Mouse (Mus musculus) lung, embryonic 16.5 days (tissue): ENCODE results near the gene Gm42517. TPM values are rescaled to one million over a fixed set of nuclear protein-coding genes. Genes with fewer than 3 reads are reported as not detected.

Source experiments
- ATAC-seq: fragments of 200-750 bp; cut with Nextera tagmentation; 2 replicates; pipeline ENCODE4 v1.8.0; 2017; ENCODE audit warnings: low read depth, mild to moderate bottlenecking, moderate library complexity
- H3K27ac ChIP-seq: fragments of 300-500 bp; sonication (generic); 2 replicates; pipeline ENCODE4 v1.5.1; 2014; ENCODE audit warnings: mild to moderate bottlenecking, control low read depth, low read length
- H3K27me3 ChIP-seq: fragments of 300-500 bp; sonication (generic); 2 replicates; pipeline ENCODE4 v1.6.1; 2014; ENCODE audit warnings: low read depth, low read length, mixed read lengths; ENCODE audit not compliant: control insufficient read depth, insufficient read depth
- H3K36me3 ChIP-seq: fragments of 300-500 bp; sonication (generic); 2 replicates; pipeline ENCODE4 v1.6.1; 2014; ENCODE audit warnings: low read length; ENCODE audit not compliant: control insufficient read depth, insufficient read depth
- H3K4me1 ChIP-seq: fragments of 300-500 bp; sonication (generic); replicated peaks from 2 replicates; pipeline ENCODE4 v1.6.1; 2014; ENCODE audit warnings: low read length, mixed read lengths; ENCODE audit not compliant: control insufficient read depth, insufficient read depth
- H3K4me2 ChIP-seq: fragments of 300-500 bp; sonication (generic); 2 replicates; pipeline ENCODE4 v1.6.1; 2014; ENCODE audit warnings: low read depth, low read length, control low read depth
- H3K4me3 ChIP-seq: fragments of 300-500 bp; sonication (generic); 2 replicates; pipeline ENCODE4 v1.5.1; 2014; ENCODE audit warnings: mild to moderate bottlenecking, low read length, control low read depth
- H3K9ac ChIP-seq: fragments of 300-500 bp; sonication (generic); 2 replicates; pipeline ENCODE4 v1.6.1; 2014; ENCODE audit warnings: low read length, control low read depth
- H3K9me3 ChIP-seq: fragments of 300-500 bp; sonication (generic); 2 replicates; pipeline ENCODE4 v1.6.1; 2016; ENCODE audit warnings: low read length; ENCODE audit not compliant: control insufficient read depth
- WGBS: fragments of 180-500 bp; shearing (Covaris S2); extraction: QIAGEN DNeasy Blood & Tissue Kit; methylation state at CpG from one replicate; pipeline ENCODE4 v1.1.7; 2014; 5-methylcytosine and 5-hydroxymethylcytosine counted together
- polyA plus RNA-seq: library from polyadenylated mRNA; unstranded; fragments of >200 nt; fragmentation: Nextera tagmentation; extraction: Ambion mirVana; gene quantifications from 2 replicates; pipeline ENCODE4 v1.2.1, GENCODE M21; 2015

Gene Gm42517
- not detected in 2 replicates for polyA plus RNA-seq

DNA sequence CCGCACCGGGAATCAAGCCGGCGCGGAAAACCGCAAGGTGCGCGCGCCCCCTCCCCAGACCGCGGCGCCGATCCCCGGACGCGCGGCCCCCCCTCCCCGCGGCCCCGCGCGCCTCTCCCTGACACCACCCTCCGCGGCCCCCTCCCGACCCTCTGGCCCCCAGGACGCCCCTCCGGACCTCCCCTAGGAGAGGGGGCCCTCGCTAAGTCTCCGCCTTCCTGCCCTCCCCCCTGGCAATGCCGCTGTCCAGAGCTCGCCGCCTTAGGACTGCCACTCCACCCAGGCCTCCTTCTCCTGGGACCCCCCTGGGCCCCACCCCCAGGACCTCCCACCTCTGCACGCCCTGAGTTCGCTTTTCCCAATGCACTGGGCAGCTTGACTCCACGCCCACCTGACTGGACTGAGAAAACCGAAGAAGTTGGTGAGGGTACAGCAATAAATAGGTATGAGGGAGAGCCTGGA is at the start of gene Gm42517:
Gene Gm42517 (minus strand): TSS at position 52 of the 462 bp plus-strand sequence.
- Histone ChIP-seq H3K4me2 (peak within 1 kb of the TSS; percentile 97), H3K9me3 (no peaks in the 10 kb centered on the region), H3K27me3 (peaks cover 78% of the 10 kb centered on the region), H3K36me3 (no peaks in the 10 kb centered on the region), H3K4me1 (peaks cover 22% of the 10 kb centered on the region), H3K27ac (no peak within 1 kb of the TSS), H3K9ac (peak within 1 kb of the TSS; percentile 57), H3K4me3 (peak within 1 kb of the TSS; percentile 57)
- 0 out of 2 replicates have a peak, but pooled peaks have one; percentile 27 for ATAC-seq
- WGBS, result under 1% methylated on average over 14 of the region's 36 CpGs

DNA sequence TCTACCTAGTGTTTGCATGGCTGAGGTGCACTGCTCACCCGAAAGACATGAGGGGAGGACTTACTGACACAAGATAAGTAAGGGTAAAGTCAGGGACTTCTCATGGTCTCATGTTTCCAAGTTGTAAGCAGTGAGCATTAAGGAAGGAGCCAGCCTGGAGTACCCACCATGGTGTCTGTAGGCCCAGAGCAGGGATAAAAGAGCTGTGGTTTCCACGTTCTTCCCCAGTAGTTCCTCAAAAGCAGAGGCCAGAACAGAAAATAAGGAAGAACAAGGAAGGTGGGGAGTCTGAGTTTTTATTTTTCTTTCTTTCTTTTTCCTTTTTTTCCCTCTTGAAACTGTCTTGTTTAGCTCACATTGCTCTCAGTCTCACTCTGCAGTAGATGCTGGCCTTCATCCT is 47.0 kb upstream of the Gm42517 start:
- H3K4me1 ChIP-seq, result no peaks in the 10 kb centered on the region
- no peak for ATAC-seq
- no peak overlapping the region for H3K9ac ChIP-seq
- no peaks in the 10 kb centered on the region for H3K36me3 ChIP-seq
- 52% methylated on average over 2 of the region's 2 CpGs for WGBS
- no peak overlapping the region for H3K4me2 ChIP-seq
- no peaks in the 10 kb centered on the region for H3K9me3 ChIP-seq
- no peaks in the 10 kb centered on the region for H3K27me3 ChIP-seq
- no peak overlapping the region for H3K4me3 ChIP-seq
- no peak overlapping the region for H3K27ac ChIP-seq

DNA sequence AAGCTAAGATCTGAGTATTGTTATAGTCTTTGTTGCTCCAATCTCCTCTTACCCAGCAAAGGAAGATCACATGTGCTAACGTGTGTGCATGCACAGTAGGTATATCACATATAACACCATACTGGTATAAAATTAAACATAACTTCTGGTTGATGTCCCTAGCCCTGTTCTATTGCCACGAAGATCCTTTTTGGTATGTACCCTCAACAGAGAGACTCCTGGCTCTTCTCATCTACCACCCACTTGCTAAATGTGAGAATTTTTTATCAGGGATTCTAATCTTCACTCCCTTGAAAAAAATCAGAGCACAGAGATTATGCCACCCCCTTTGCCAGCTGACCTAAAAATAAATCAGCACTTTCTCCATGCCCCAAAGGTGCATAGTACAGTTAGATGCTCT is 39.3 kb upstream of the Gm42517 start:
- no peak overlapping the region for H3K27ac ChIP-seq
- ATAC-seq, result no peak
- no peak overlapping the region for H3K4me3 ChIP-seq
- H3K4me2 ChIP-seq, result no peak overlapping the region
- 67% methylated on average over 2 of the region's 2 CpGs for WGBS
- H3K9ac ChIP-seq, result no peak overlapping the region
- no peaks in the 10 kb centered on the region for H3K27me3 ChIP-seq
- H3K36me3 ChIP-seq, result no peaks in the 10 kb centered on the region
- no peaks in the 10 kb centered on the region for H3K9me3 ChIP-seq
- H3K4me1 ChIP-seq, result no peaks in the 10 kb centered on the region

- ATAC-seq, result no peak
- Histone ChIP-seq H3K9ac (no peak overlapping the region), H3K36me3 (no peaks in the 10 kb centered on the region), H3K4me2 (no peak overlapping the region), H3K27ac (no peak overlapping the region), H3K4me1 (no peaks in the 10 kb centered on the region), H3K9me3 (no peaks in the 10 kb centered on the region), H3K27me3 (no peaks in the 10 kb centered on the region), H3K4me3 (no peak overlapping the region)
- 42% methylated on average over 1 of the region's 1 CpGs for WGBS
Measured at GRCm38 (mm10) chr5:108405460-108405859, 37.7 kb upstream of the Gm42517 start.

DNA sequence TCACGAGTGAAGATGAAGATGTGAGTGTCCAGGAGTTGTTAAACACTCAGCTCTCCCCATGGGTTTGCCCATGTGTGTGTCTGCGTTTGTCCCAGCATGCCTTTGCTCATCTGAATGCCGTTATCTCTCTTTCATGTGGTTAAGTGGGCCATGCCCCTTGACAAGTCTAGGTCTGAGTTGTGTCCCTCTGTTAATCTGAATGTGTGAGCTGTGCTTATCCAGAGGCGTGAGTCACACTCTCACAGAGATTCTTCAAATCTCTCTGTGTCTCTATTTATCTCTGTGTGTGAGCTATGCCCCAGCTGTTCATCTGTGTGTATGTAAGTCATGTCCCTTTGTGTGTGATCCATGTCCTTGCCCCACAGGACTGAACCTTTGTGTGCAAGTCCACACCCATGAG is 35.7 kb upstream of the Gm42517 start:
- no peak overlapping the region for H3K4me3 ChIP-seq
- whole genome bisulfite sequencing, result 68% methylated on average over 4 of the region's 4 CpGs

GRCm38 (mm10) chr5:108389744-108390143 is 22.0 kb upstream of the Gm42517 start:
- H3K9ac ChIP-seq, result no peak overlapping the region
- H3K27me3 ChIP-seq, result no peaks in the 10 kb centered on the region
- no peak overlapping the region for H3K4me3 ChIP-seq
- no peaks in the 10 kb centered on the region for H3K9me3 ChIP-seq
- no peak overlapping the region for H3K4me2 ChIP-seq
- ATAC-seq, result no peak
- WGBS, result 64% methylated on average over 3 of the region's 3 CpGs
- no peak overlapping the region for H3K27ac ChIP-seq
- H3K36me3 ChIP-seq, result no peaks in the 10 kb centered on the region
- H3K4me1 ChIP-seq, result no peaks in the 10 kb centered on the region

More for the DNA sequence above, 35.7 kb upstream of the Gm42517 start:
- H3K27ac ChIP-seq, result no peak overlapping the region
- H3K4me1 ChIP-seq, result no peaks in the 10 kb centered on the region
- no peaks in the 10 kb centered on the region for H3K27me3 ChIP-seq
- no peaks in the 10 kb centered on the region for H3K9me3 ChIP-seq
- no peaks in the 10 kb centered on the region for H3K36me3 ChIP-seq
- no peak overlapping the region for H3K9ac ChIP-seq
- no peak overlapping the region for H3K4me2 ChIP-seq
- ATAC-seq, result no peak

- H3K4me1 ChIP-seq, result no peaks in the 10 kb centered on the region
- no peak for ATAC-seq
- H3K9me3 ChIP-seq, result no peaks in the 10 kb centered on the region
- H3K27ac ChIP-seq, result no peak within 1 kb of the TSS
- no peaks in the 10 kb centered on the region for H3K36me3 ChIP-seq
- H3K27me3 ChIP-seq, result no peaks in the 10 kb centered on the region
- WGBS, result 59% methylated on average over 7 of the region's 7 CpGs
- no peak within 1 kb of the TSS for H3K4me3 ChIP-seq
- no peak within 1 kb of the TSS for H3K4me2 ChIP-seq
- H3K9ac ChIP-seq, result no peak within 1 kb of the TSS
Measured at GRCm38 (mm10) chr5:108388201-108388600, 20.5 kb upstream of the Gm42517 start, which contains the start of gene Pde6b. TSS of gene Pde6b (plus strand) at chr5:108388391.

DNA sequence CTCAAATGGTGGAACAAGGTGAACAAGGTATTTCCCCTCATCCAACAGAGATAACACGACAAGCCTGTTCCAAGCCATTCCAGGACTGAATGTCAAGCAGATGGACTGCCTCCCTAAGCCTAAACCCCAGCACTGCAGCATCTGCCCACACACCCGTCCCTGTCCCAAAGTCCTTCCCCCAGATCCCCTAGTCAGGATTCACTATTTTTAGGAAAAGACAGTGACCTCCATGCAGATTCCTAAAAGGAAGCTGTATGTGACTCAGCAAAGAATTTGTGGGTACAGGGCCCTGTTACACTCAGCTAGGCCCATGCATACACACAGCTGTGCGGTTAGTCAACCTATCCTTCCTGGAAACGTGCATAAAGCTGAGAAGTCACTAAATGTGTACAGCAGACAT is 18.7 kb upstream of the Gm42517 start:
- H3K9ac ChIP-seq, result no peak overlapping the region
- no peaks in the 10 kb centered on the region for H3K4me1 ChIP-seq
- ATAC-seq, result no peak
- H3K36me3 ChIP-seq, result no peaks in the 10 kb centered on the region
- H3K27ac ChIP-seq, result no peak overlapping the region
- H3K27me3 ChIP-seq, result no peaks in the 10 kb centered on the region
- H3K9me3 ChIP-seq, result no peaks in the 10 kb centered on the region
- no peak overlapping the region for H3K4me3 ChIP-seq
- no peak overlapping the region for H3K4me2 ChIP-seq
- WGBS, result 69% methylated on average over 4 of the region's 4 CpGs

- H3K36me3 ChIP-seq, result no peaks in the 10 kb centered on the region
- no peaks in the 10 kb centered on the region for H3K9me3 ChIP-seq
- H3K4me3 ChIP-seq, result no peak overlapping the region
- H3K9ac ChIP-seq, result no peak overlapping the region
- H3K27ac ChIP-seq, result no peak overlapping the region
- no peaks in the 10 kb centered on the region for H3K27me3 ChIP-seq
- no peak overlapping the region for H3K4me2 ChIP-seq
- H3K4me1 ChIP-seq, result no peaks in the 10 kb centered on the region
- whole genome bisulfite sequencing, result 82% methylated on average over 2 of the region's 2 CpGs
- no peak for ATAC-seq
Measured at GRCm38 (mm10) chr5:108385632-108386031, 17.9 kb upstream of the Gm42517 start.

DNA sequence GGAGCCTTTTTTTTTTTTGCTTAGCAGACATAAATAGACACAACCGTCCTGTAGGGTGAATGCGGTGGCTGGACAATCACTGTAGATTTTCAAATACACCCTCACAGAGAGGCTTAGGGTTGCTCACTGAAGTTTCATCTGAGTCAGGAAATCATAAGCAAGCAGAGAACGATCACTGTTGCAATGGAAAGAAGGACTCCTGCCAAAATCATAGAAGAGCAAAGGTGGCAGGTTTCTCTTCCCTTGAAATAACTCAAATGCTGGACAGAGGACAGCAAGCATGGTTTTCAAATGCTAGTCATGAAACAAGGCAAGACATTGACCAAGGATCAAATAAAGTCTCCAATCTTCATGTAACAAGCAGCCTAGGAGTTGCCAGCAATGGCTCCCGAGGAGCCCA is 10.6 kb upstream of the Gm42517 start:
- no peak overlapping the region for H3K27ac ChIP-seq
- no peaks in the 10 kb centered on the region for H3K4me1 ChIP-seq
- no peak overlapping the region for H3K9ac ChIP-seq
- H3K36me3 ChIP-seq, result no peaks in the 10 kb centered on the region
- 81% methylated on average over 4 of the region's 4 CpGs for WGBS
- H3K4me3 ChIP-seq, result no peak overlapping the region
- no peak overlapping the region for H3K4me2 ChIP-seq
- peaks cover 4% of the 10 kb centered on the region; the same call in 1 of the 2 replicates for H3K27me3 ChIP-seq
- no peaks in the 10 kb centered on the region for H3K9me3 ChIP-seq
- ATAC-seq, result no peak
